Comparison of ENCODE assay signal across 14 mouse cellular contexts in genomic region chr12:102552001-102552400, GRCm38 (mm10). TPM values are rescaled to one million over a fixed set of nuclear protein-coding genes. Genes with fewer than 3 reads are reported as not detected.
"Had no signal": no experiment of that assay in that cellular context is flagged by ENCODE, and none has a peak within 500 bp of the region (broad histone marks: within the 10 kb centered on the region; RNA-seq: fewer than 3 reads in every experiment).

No protein-coding gene starts in this region.

- H3K4me2 ChIP-seq: limb, embryonic 12.5 days; lung, embryonic 15.5 days; midbrain, embryonic 11.5 days had no signal

- DNase-seq: kidney, adult 18-20 months; kidney, postnatal 10 days; kidney, postnatal 4 days; liver, postnatal 0 days; lung, postnatal 14 days; thymus, adult 18-20 months; thymus, postnatal 14 days had no signal

- H3K9ac ChIP-seq: limb, embryonic 12.5 days; liver, postnatal 0 days; lung, embryonic 15.5 days had no signal

- H3K27ac ChIP-seq: layer of hippocampus, adult 2 months; limb, embryonic 12.5 days; lung, embryonic 15.5 days; macrophage had no signal

- H3K36me3 ChIP-seq: limb, embryonic 12.5 days; lung, embryonic 15.5 days had no signal

- H3K4me3 ChIP-seq: layer of hippocampus, adult 2 months; limb, embryonic 12.5 days; lung, embryonic 15.5 days; megakaryocyte, embryonic 14.5 days had no signal

- H3K9me3 ChIP-seq: limb, embryonic 12.5 days; lung, embryonic 15.5 days; megakaryocyte, embryonic 14.5 days had no signal

RNA-seq across cellular contexts. Expression of gene Chga, which starts 2.8 kb away (rescaled TPM):
- polyA plus RNA-seq: liver, adult 2 months; macrophage had no signal
